Mouse (Mus musculus) neural tube, embryonic 12.5 days (tissue): ENCODE results near the gene Obp1b. TPM values are rescaled to one million over a fixed set of nuclear protein-coding genes. Genes with fewer than 3 reads are reported as not detected.
"Not testable (repeated sequence)": the region's sequence is repeated elsewhere in the genome, so short reads cannot be mapped to it uniquely, and the experiment has no call there.

Experiments
- ATAC-seq: fragments of 200-750 bp; cut with Nextera tagmentation; 2 replicates; pipeline ENCODE4 v1.8.0; 2017; ENCODE audit warnings: low read depth, mild to moderate bottlenecking, moderate TSS enrichment, moderate library complexity; ENCODE audit not compliant: low FRiP score
- H3K27ac ChIP-seq: fragments of 300-500 bp; sonication (generic); 2 replicates; pipeline ENCODE4 v1.5.1; 2016
- H3K27me3 ChIP-seq: fragments of 300-500 bp; sonication (generic); replicated peaks from 2 replicates; pipeline ENCODE4 v1.6.1; 2016; ENCODE audit warnings: mild to moderate bottlenecking
- H3K36me3 ChIP-seq: fragments of 300-500 bp; sonication (generic); 2 replicates; pipeline ENCODE4 v1.6.1; 2016; ENCODE audit warnings: mild to moderate bottlenecking
- H3K4me1 ChIP-seq: fragments of 300-500 bp; sonication (generic); 2 replicates; pipeline ENCODE4 v1.6.1; 2016
- H3K4me2 ChIP-seq: fragments of 300-500 bp; sonication (generic); replicated peaks from 2 replicates; pipeline ENCODE4 v1.6.1; 2016; ENCODE audit warnings: mild to moderate bottlenecking
- H3K4me3 ChIP-seq: fragments of 300-500 bp; sonication (generic); 2 replicates; pipeline ENCODE4 v1.5.1; 2016
- H3K9ac ChIP-seq: fragments of 300-500 bp; sonication (generic); 2 replicates; pipeline ENCODE4 v1.6.1; 2016; ENCODE audit warnings: mild to moderate bottlenecking
- H3K9me3 ChIP-seq: fragments of 300-500 bp; sonication (generic); 2 replicates; pipeline ENCODE4 v1.6.1; 2016; ENCODE audit warnings: mild to moderate bottlenecking
- WGBS: fragments of 180-500 bp; shearing (Covaris S2); methylation state at CpG from one replicate; pipeline ENCODE4 v1.1.7; 2016; 5-methylcytosine and 5-hydroxymethylcytosine counted together
- polyA plus RNA-seq: library from polyadenylated mRNA; unstranded; fragments of >200 nt; fragmentation: Nextera tagmentation; extraction: Ambion mirVana; gene quantifications from 2 replicates; pipeline ENCODE4 v1.2.1, GENCODE M21; 2016

The Obp1b gene
- polyA plus RNA-seq, result not detected in 2 replicates

DNA sequence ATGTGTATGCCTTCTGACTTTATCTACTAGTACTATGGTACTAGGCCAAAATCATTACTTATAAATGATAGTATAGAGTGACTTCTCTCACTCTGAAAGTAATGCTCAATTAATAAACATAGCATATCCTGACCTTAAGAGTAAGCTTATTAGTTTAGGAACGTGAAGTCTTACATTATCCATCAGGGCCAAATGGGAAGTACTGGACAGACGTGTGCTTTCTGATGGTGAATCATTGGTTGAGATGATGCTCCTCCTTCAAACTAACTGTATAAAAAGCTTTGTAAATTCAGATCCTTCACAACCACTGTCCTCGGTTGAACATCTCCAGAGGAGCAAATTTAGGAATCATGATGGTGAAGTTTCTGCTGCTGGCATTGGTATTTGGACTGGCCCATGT, at the start of gene Obp1b:
Gene Obp1b, plus strand, starts transcription at position 301 of the 400 bp plus-strand sequence.
- H3K27me3 ChIP-seq, H3K4me1 ChIP-seq, H3K9ac ChIP-seq, H3K27ac ChIP-seq, H3K9me3 ChIP-seq, H3K36me3 ChIP-seq, H3K4me2 ChIP-seq, H3K4me3 ChIP-seq, ATAC-seq: not testable (repeated sequence)
- WGBS, result no CpG with 5 or more reads among the region's 3 CpGs

DNA sequence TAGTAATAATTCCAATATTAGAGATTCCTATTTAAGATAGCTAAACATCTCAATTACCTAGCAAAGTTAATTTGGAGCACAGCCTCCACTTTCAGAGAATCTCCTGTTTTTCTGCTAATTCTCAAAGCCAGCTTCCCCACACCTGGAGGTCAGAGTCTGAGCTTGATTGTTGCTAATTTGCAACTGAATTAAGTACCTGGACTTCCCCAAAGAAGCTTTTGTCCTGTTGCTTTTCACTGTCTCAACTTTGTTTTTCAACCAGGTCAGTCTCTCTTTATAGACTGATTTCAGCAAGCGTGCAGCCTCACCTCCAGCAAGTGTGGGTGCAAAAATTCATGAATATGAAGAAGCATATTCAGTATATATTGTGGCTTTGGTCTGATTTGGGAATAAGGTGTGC, 15.6 kb downstream of the Obp1b start:
- not testable (repeated sequence) for H3K27me3 ChIP-seq, H3K4me1 ChIP-seq, H3K36me3 ChIP-seq, H3K9ac ChIP-seq, H3K4me3 ChIP-seq, H3K9me3 ChIP-seq, H3K27ac ChIP-seq, H3K4me2 ChIP-seq, ATAC-seq
- 61% methylated on average over 1 of the region's 1 CpGs for WGBS

GRCm38 (mm10) chrX:78202829-78203228, 16.3 kb downstream of the Obp1b start:
- no peak for ATAC-seq
- H3K4me3 ChIP-seq, result no peak overlapping the region
- H3K9me3 ChIP-seq, result no peaks in the 10 kb centered on the region
- H3K4me1 ChIP-seq, result no peaks in the 10 kb centered on the region
- H3K27ac ChIP-seq, result no peak overlapping the region
- H3K27me3 ChIP-seq, result no peaks in the 10 kb centered on the region
- H3K4me2 ChIP-seq, result no peak overlapping the region
- no peaks in the 10 kb centered on the region for H3K36me3 ChIP-seq
- no peak overlapping the region for H3K9ac ChIP-seq
- WGBS, result 96% methylated on average over 5 of the region's 5 CpGs

Other genes starting within 250 kb of the Obp1b start
- not detected in 2 replicates for gene Obp1a, start 95.4 kb upstream of the Obp1b start, polyA plus RNA-seq
- not detected in 2 replicates for gene Gm5938, start 61.3 kb upstream of the Obp1b start, polyA plus RNA-seq
- gene Gm14743, start 59.1 kb downstream of the Obp1b start, polyA plus RNA-seq, result not detected in 2 replicates
- gene 4930480E11Rik, start 182.9 kb downstream of the Obp1b start, polyA plus RNA-seq, result not detected in 2 replicates